Mouse (Mus musculus): ENCODE data around the gene Lpar3.

Lpar3 gene

GRCm38 (mm10) chr3:146211141-146211747, 9.5 kb upstream of the Lpar3 start:
- no peak for DNase-seq

DNA sequence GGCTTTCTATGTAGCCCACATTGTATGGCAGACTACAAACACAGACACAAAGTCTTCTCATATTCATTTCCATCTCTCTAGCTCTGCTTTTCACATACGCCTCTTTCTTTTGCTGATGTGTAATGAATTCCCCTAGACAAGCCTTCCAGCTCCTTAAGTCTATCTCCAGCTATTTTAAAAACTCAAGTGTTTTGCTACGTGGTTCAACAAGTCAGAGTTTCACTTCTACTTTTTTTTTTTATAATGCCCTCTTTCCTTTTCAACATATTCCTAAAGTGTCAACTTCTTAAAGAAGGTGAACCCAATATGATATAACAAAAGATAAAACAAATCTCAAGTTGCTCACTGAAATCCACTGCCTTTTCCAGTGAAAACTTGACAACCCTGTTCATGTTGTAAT, 8.8 kb upstream of the Lpar3 start:
- no peak for DNase-seq

DNA sequence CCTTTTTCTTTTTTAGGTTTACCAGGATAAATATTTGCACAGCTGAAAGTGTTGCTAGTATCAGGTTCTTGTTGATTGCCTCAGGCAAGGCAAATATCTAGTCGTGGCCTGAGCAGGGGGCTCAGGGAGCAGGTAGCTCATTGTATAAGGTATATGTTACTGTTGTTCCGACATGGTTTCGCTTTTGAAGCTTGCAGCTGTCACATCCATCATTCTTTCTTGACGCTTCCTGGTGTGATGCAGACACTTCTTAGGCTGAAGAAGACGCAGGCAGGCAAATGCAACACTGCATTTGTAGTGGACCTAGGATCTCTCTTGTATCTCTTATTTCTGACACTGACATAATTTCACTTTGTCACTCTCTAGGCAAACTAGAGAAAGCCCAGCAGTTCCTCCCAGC, 7.4 kb upstream of the Lpar3 start:
- DNase-seq, result no peak

GRCm38 (mm10) chr3:146216561-146216960, 4.2 kb upstream of the Lpar3 start:
- DNase-seq, result no peak

- DNase-seq, result no peak
These were observed 3.5 kb downstream of the Lpar3 start for GRCm38 (mm10) chr3:146224271-146224670.

- no peak for DNase-seq
These were observed 4.4 kb downstream of the Lpar3 start for GRCm38 (mm10) chr3:146225061-146225761.

DNA sequence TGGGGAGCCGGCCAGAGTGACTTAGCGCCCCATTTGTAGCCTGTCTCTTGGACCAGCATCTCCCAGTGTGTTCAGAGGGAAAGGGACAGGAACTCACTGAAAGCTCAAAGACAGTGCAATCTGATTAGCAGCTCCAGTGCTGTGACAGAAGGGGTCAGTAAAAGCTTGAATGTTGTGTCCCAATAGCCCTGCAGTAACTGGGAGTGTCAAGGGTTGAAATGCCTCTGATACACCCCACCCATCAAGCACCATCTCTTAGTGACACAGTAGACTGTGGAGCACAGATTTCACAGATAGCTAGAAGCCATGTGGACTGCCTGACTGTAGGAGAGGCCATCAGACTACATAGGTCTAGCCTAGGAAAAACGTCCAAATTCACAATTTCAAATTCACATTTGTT, 6.7 kb downstream of the Lpar3 start:
- DNase-seq, result no peak

DNA sequence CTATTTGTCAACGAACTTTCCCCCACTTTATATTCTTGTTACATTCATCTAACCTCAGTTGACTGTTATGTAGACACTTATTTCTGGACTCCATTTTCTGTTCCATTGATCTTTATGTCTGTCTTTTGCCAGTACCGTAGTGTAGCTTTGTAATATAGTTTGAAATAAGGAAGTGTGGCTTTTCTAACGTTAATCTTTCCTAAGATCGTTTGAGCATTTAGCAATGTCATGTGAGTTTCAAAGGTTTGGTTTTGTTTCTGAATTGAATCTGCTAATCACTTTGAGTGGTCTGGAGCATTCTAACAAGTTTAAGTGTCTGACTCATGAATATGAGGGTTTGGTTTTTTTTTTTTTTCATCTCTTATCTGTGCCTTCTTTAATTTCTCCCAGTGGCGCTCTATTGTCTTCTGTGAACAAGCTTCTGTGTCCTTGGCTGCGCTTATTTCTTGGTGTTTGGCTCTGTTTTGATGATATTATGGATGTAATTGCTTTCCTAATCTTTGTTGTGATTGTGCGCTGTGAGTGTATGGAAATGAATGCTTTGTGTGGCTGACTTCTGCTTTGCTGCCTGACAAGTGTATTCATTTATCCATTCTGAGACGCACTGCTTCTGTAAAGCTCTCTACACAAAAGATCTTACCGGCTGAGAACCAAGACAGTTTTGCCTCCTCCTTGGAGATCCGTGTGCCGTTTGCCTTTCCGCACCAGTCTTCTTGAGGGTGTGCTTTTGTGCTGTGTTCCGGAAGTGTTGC, 8.0 kb downstream of the Lpar3 start:
- no peak for DNase-seq

DNA sequence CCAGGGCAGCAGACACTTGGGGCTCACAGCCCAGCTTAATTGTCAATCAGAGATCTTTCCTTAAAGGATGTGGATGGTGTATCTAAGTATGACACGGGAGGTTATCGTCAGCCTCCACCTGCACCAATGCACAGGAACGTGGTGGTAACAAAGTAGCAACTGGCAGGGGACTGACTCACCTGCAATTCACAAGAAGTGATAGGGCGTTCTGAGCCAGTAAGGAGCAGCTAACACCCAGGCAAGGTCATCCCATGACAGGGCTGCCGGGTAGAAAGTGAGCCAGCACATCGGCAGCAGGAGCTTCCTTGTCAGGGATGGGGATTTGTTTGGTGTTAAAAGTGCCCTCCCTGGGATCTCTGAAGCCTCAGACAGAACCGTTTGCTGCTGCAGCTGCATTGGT, 11.9 kb downstream of the Lpar3 start:
- DNase-seq, result no peak

GRCm38 (mm10) chr3:146233741-146234140, 13.0 kb downstream of the Lpar3 start:
- no peak for DNase-seq

GRCm38 (mm10) chr3:146234530-146234929, 13.8 kb downstream of the Lpar3 start:
- DNase-seq, result no peak

DNA sequence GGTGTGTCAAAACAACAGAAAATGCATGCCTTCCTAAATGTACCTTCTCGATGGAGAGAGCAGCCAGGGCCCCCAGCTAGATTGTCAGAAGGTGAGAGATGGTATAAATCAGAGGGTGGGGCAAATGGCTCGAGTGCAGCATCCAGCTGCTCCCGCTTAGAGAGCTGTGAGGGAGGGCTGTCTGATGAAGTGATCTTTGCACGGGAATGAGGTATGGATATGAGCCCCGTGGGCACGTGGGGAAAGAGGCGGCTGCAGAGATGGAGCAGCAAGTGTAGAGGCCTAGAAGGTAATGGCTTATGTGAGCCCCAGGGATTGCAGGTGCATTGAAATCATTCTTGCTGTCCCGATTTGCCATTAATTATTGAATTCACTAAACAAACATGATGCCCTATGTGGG, 15.5 kb downstream of the Lpar3 start:
- no peak for DNase-seq

DNA sequence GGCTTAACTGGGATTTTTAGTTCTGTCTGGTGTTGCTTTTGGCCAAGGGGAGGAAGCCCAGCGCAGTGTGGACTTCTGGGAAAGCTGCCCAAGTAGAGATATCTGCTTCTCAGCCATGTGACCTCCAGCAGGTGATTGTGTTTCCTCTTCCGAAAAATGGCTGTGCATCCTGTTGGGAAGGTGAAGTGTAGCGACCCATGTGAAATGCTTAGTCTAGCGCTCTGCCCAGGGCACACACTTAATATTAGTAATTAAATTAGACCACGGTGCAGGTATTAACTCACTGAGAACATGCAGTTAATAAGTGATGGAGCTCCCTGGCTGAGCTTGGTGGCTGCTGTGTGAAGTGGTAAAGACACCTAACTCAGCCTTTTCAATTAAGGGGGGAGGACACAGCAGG, 16.9 kb downstream of the Lpar3 start:
- DNase-seq, result no peak

DNA sequence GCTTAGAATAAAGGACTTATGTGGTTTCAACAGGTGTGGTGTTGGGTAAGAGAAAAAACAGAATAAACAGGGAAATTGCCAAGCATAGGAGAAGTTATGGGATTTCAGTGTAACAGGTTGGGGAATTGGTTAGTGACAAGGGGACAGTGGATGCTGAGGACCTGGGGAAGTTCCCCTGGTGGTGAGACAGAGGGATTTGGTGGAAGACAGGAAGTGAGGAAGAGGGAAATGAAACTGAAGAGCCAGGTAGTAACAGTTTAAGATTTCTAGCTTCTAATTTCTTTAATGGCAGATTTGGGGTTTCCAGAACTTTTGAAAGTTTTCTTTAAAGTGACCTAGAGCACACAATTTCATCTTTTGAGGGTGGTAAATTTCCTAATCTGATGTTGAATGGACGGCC, 23.9 kb downstream of the Lpar3 start:
- no peak for DNase-seq

DNA sequence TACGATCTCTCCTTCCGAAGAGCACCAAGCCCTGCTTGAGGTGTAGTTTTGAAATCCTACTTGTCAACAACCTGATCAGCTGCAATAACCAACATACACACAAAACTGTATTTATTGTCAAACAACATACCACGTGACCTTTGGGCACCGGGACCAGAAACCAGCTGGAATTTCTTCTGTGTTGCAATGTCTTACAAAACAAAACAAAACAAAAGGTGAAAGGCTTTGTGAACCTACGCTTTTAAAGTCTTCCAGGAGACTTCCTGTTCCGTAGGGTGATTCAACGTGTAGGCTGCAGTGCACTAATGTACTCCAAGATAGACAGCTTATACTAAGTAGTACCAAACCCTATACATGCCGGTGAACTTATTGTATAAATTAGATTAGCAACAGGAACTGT, 25.8 kb downstream of the Lpar3 start:
- DNase-seq, result no peak

DNA sequence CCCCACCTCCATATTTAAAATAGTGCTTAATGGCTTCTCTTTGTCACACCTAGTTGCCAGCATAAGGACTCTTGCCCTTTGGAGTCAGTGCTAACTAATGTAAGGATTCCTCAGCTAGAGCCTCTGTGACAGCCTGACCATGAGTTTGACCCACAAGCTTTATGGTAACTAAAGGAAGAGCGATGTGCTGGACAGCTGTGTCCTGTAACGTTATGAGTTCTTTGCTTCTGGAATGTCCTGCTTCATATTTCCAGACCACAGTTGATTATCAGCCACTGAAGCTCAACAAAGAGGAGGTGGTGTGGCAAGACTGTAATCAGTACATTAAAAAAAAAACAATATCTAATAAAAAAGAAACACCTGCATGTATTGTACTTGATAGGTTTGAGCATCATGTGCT, 26.2 kb downstream of the Lpar3 start:
- DNase-seq, result no peak

DNA sequence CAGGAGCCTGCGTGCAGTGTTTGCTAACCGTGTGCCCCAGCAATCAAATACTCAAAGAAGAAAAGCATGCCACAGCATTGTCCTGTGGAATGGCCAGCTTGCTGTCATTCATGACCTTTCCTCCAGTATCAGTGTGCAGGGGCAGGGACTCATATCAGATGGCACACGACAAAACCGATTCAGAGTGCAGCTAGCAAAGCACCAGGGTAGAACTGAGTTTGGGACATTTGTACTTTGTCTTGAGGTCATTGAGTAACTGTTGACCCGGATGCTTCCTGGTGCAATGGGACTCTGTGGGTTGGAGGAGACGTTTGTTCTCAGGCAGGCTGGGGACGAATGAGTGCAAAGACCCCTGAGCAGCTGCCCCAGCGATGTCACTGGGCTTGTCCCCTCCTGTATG, 29.1 kb downstream of the Lpar3 start:
- DNase-seq, result no peak

DNA sequence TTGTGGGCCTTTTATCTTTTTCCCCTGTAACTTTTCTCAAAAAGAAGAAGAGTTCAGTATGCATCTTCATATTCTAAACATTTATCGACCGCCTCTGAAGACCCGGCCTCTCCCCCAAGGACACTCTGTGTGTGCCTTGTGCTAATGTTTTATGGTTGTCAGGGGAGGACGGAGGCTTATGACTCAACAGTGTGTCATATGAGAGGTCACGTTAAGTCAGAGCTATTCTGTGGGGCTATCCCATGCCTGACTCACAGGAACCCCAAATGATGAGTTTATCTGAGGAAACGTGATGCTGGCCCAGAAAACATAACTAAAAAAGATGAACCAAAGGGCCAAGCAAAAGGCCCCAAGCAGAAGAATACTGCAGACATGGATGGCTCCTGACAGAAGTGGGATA, 31.0 kb downstream of the Lpar3 start:
- no peak for DNase-seq

DNA sequence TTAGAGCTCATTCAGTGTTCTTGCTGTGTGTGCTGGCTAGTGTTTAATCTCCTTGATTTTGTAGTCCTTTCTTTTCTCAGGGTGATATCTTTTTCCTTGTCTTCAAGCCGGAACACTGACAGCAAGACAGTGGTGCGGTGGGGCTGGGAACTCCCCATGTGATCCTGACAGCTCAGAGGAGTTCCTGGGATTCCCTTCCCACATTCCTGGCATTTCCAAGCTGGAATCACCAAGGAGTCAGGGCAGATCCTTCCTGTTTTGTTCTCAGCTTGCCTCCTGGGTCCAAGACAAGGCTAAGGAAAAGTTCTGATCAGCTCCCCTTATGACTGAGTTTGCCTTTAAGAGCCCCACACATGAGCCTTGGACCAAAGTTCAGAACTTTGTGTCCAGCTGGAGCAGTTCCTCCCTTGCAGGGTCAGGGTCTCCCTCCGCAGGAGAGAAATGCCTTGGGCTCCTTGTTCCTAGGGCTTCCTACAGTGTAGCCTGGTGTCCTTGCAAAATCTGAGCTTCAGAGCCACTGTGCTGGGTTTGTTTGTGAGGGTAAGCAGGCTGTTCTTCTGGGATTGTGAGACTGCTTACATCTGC, 33.1 kb downstream of the Lpar3 start:
- DNase-seq, result no peak

DNA sequence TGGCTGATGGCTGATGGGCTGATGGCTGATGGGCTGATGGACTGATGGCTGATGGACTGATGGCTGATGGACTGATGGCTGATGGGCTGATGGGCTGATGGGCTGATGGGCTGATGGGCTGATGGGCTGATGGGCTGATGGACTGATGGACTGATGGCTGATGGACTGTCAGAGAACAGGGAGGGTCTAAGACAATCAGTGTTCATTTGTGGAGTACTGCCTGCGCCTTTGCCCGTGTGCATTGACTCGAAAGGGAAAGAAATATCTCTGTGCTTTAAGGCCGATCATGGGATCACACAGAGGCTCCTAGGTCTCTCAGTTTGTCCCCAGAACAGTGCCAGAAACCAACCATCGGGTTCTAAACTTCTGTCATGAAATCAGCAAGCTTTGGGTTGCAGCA, 34.4 kb downstream of the Lpar3 start:
- no peak for DNase-seq

- peak; percentile 37 for DNase-seq
These were observed 36.8 kb downstream of the Lpar3 start for GRCm38 (mm10) chr3:146257483-146258122.

DNA sequence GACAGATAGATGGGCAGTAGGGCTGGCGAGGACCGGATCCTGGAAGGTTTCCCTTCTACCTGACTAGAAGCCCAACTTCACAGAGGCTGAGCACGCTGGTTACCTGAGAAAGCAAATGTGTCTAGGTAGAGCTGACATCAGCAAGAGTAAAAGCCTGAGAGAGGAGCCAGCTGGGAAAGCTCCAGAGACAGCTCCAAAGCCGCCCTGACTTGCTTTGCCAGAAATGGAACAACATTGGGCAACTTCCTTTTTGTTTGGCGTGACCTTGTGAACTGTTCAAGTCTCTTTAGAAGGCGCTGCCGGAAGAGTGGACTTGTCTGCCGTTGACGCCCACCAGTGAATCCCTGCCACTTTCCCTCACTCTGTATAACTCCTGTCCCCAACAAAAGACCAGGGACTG, 39.4 kb downstream of the Lpar3 start:
- DNase-seq, result no peak

DNA sequence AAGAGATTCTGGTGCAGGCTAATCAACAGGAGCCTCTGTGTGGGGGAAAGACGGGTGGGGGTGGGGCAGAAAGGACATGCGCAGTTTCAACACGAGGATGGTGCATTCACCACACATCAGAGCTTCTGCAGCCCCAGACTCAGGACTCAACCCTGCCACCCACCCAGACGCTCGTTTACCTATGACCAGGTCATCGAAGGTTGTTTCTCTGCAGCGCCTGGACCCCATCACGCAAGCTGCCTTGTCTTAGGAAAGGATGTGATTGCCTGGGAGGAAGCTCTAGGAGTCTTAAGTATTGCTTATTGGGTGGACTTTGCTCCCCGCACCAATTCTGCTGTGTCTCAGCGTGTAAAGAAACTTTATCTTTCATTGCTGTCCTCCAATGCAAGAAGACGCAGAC, 40.1 kb downstream of the Lpar3 start:
- DNase-seq, result no peak
